Mouse (Mus musculus) embryonic facial prominence, embryonic 10.5 days (tissue): ENCODE results near the gene Fam169b. TPM values are rescaled to one million over a fixed set of nuclear protein-coding genes. Genes with fewer than 3 reads are reported as not detected.
"Not testable (repeated sequence)": the region's sequence is repeated elsewhere in the genome, so short reads cannot be mapped to it uniquely, and the experiment has no call there.

Experiments
- DNase-seq: peaks from one replicate; pipeline ENCODE4 v3.0.0-alpha.2; 2017; ENCODE audit warnings: low spot score
- H3K27ac ChIP-seq: fragments of 300-500 bp; sonication (generic); replicated peaks from 2 replicates; pipeline ENCODE4 v1.5.1; 2016; ENCODE audit warnings: mild to moderate bottlenecking
- H3K27me3 ChIP-seq: fragments of 300-500 bp; sonication (generic); replicated peaks from 2 replicates; pipeline ENCODE4 v1.6.1; 2016; ENCODE audit warnings: low read depth, mild to moderate bottlenecking; ENCODE audit not compliant: poor library complexity, severe bottlenecking
- H3K36me3 ChIP-seq: fragments of 300-500 bp; sonication (generic); replicated peaks from 2 replicates; pipeline ENCODE4 v1.6.1; 2016; ENCODE audit warnings: mild to moderate bottlenecking, moderate library complexity
- H3K4me1 ChIP-seq: fragments of 300-500 bp; sonication (generic); 2 replicates; pipeline ENCODE4 v1.6.1; 2016
- H3K4me3 ChIP-seq: fragments of 300-500 bp; sonication (generic); 2 replicates; pipeline ENCODE4 v1.5.1; 2016; ENCODE audit warnings: mild to moderate bottlenecking, moderate library complexity
- H3K9me3 ChIP-seq: fragments of 300-500 bp; sonication (generic); 2 replicates; pipeline ENCODE4 v1.6.1; 2016; ENCODE audit warnings: mild to moderate bottlenecking
- WGBS: fragments of 180-500 bp; shearing (Covaris S2); methylation state at CpG from one replicate; pipeline ENCODE4 v1.1.7; 2016; 5-methylcytosine and 5-hydroxymethylcytosine counted together
- polyA plus RNA-seq: library from polyadenylated mRNA; unstranded; fragments of >200 nt; fragmentation: Nextera tagmentation; extraction: Ambion mirVana; gene quantifications from 2 replicates; pipeline ENCODE4 v1.2.1, GENCODE M21; 2016

The Fam169b gene
- polyA plus RNA-seq, 1 experiment from 2014 or later, result 1.4 TPM

DNA sequence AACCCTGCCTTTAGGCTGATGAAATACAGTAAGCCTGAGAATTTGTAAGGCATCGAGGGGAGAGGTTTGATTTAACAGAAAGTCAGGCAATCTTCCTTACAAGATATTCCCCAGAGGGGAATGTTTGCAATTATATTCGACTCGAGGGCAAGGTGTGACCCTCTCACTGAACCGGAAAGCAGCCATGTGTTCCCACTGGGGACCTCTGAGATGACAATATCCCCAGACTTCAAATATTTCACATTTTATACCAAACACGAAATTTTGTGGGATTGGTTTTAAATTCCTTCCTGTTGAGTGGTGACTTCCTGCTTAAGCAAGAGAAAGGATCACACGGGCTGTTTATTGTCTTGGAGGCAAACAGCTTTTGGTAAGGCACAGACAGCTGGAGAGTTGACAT lies 6.9 kb upstream of the Fam169b start:
- H3K4me3 ChIP-seq, result no peak overlapping the region
- 27% methylated on average over 6 of the region's 6 CpGs for WGBS
- peaks cover 39% of the 10 kb centered on the region for H3K4me1 ChIP-seq
- H3K27me3 ChIP-seq, result peaks cover 26% of the 10 kb centered on the region
- no peak for DNase-seq
- H3K27ac ChIP-seq, result peak overlapping the region; percentile 24; the same call in 1 of the 2 replicates
- H3K9me3 ChIP-seq, result no peaks in the 10 kb centered on the region
- no peaks in the 10 kb centered on the region for H3K36me3 ChIP-seq

DNA sequence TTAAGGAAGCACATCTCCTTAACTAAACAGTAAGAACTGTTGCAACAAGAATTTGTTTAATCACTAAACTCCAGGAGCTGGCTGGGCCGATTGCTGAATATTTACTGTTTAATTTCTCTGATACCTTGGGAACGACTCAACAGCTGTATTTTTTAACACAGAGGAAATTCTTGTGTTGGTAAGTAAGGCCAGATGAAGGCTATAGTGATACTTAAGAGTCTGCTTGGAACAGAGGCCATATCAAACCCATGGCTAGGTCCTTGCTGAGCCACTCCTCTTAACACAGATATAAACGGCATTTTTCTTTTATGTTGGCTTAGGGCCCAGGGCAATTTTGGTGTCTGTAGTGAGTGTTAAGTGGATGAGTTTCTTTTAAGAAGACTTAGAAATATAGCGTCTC lies 3.1 kb upstream of the Fam169b start:
- H3K27me3 ChIP-seq, result peaks cover 28% of the 10 kb centered on the region
- no peak for DNase-seq
- H3K4me1 ChIP-seq, result peaks cover 20% of the 10 kb centered on the region
- WGBS, result 79% methylated on average over 4 of the region's 4 CpGs
- no peaks in the 10 kb centered on the region for H3K36me3 ChIP-seq
- H3K27ac ChIP-seq, result no peak overlapping the region
- no peak overlapping the region for H3K4me3 ChIP-seq
- no peaks in the 10 kb centered on the region for H3K9me3 ChIP-seq

DNA sequence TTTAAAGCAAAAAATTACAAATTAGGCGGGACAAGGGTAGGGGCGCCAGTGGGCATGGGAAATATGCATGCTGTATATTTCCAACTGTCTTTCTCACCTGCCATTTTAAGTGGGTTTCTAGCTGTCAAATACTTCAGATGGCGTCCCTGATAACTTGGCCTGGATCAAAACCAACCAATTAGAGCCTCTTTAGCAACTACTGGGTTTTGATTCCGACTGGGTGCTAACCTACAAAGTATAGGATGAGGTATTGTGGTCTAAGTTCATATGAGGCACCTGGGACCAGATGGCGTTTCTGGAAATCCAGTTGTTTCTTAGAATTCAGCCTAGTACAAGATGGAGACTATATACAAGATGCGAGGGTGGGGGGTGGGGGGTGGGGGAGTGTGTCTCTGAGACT lies 1.8 kb upstream of the Fam169b start:
- 90% methylated on average over 6 of the region's 6 CpGs for WGBS
- no peaks in the 10 kb centered on the region for H3K36me3 ChIP-seq
- no peaks in the 10 kb centered on the region for H3K9me3 ChIP-seq
- no peak for DNase-seq
- H3K27ac ChIP-seq, result no peak overlapping the region
- H3K4me3 ChIP-seq, result no peak overlapping the region
- H3K4me1 ChIP-seq, result peaks cover 25% of the 10 kb centered on the region
- H3K27me3 ChIP-seq, result peaks cover 35% of the 10 kb centered on the region

DNA sequence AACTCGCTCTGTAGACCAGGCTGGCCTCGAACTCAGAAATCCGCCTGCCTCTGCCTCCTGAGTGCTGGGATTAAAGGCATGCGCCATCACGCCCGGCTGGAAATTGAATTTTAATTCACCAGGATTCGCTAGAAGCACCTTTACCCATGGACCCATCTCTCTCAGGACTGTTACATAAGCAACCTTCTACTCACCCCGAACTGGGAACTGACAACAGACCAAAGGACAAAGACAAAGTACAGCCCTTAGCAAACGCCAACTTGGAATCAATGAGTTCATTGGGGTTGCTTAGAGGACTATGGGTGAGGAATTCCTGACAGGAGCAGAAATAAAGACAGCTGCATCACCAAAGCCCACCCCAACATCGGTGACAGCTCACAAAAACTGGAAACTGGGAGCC lies 1.0 kb upstream of the Fam169b start:
- Histone ChIP-seq H3K27me3 (peaks cover 43% of the 10 kb centered on the region), H3K4me1 (peaks cover 27% of the 10 kb centered on the region), H3K9me3 (no peaks in the 10 kb centered on the region), H3K27ac (no peak overlapping the region), H3K36me3 (no peaks in the 10 kb centered on the region), H3K4me3 (no peak overlapping the region)
- DNase-seq, result no peak
- WGBS, result 90% methylated on average over 10 of the region's 10 CpGs

DNA sequence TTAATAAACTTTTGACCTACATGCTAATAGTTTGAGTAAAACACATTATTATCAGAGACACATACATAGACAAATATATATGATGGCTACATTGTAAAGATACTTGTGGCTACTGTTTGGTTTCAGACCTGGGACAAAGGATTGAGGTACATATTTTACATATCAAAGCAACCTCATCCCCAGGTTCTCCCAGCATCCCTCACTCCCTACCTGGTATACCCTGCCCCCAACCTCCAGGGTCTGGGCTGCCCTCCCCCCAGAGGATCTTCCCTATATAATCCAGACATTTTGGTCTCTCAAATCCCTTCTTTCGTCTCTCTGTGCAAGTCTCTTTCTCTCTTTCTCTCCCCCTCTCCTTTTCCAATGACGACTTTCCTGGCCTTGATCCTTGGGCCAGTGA lies 579 bp downstream of the Fam169b start:
- 55% methylated on average over 2 of the region's 2 CpGs for WGBS
- H3K4me3 ChIP-seq, result no peak overlapping the region
- H3K4me1 ChIP-seq, result peaks cover 38% of the 10 kb centered on the region
- peaks cover 57% of the 10 kb centered on the region for H3K27me3 ChIP-seq
- no peaks in the 10 kb centered on the region for H3K36me3 ChIP-seq
- DNase-seq, result no peak
- H3K27ac ChIP-seq, result no peak overlapping the region
- H3K9me3 ChIP-seq, result no peaks in the 10 kb centered on the region

DNA sequence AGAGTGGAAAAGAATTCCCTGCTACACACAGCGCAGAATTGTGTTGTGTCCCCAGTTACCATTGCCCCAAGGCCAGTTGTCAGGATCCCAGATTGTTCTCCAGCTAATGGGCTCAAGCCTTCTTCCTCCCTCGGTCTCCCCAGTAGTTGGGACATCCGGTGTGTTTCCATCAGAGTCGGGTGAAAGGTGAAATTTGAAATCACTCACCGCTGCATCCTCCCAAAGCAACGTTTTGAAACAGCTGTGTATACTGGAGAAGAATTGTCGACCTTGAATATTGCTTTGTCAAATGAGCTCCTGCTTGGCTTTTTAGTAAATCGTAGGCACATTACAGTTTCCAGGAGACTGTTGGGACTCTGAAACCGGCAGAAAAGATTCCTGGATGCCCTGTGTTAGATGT lies 1.3 kb downstream of the Fam169b start:
- Histone ChIP-seq H3K27me3 (peaks cover 63% of the 10 kb centered on the region), H3K27ac (no peak overlapping the region), H3K36me3 (no peaks in the 10 kb centered on the region), H3K4me3 (no peak overlapping the region), H3K9me3 (no peaks in the 10 kb centered on the region), H3K4me1 (peaks cover 41% of the 10 kb centered on the region)
- WGBS, result 59% methylated on average over 9 of the region's 9 CpGs
- peak; percentile 10 for DNase-seq

DNA sequence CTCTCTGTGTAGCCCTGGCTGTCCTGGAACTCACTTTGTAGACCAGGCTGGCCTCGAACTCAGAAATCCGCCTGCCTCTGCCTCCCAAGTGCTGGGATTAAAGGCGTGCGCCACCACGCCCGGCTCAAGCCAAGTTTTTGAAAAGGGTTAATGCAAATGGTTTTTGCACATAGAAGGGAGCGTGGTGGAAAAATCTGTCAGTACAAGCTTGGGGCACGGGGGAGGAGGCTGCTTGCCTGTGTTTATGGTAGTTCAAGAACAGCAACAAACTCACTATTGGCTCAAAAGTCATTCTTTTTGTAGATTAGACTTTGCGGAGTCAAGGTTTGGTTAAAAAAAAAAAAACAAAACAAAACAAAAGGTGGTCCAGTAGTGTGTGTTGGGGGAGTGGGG lies 1.8 kb downstream of the Fam169b start:
- not testable (repeated sequence) for H3K36me3 ChIP-seq, H3K9me3 ChIP-seq
- Histone ChIP-seq H3K4me3 (peak overlapping the region; percentile 55), H3K4me1 (peaks cover 41% of the 10 kb centered on the region), H3K27ac (peak overlapping the region; percentile 71), H3K27me3 (peaks cover 65% of the 10 kb centered on the region)
- 47% methylated on average over 9 of the region's 9 CpGs for WGBS
- DNase-seq, result peak; percentile 7

DNA sequence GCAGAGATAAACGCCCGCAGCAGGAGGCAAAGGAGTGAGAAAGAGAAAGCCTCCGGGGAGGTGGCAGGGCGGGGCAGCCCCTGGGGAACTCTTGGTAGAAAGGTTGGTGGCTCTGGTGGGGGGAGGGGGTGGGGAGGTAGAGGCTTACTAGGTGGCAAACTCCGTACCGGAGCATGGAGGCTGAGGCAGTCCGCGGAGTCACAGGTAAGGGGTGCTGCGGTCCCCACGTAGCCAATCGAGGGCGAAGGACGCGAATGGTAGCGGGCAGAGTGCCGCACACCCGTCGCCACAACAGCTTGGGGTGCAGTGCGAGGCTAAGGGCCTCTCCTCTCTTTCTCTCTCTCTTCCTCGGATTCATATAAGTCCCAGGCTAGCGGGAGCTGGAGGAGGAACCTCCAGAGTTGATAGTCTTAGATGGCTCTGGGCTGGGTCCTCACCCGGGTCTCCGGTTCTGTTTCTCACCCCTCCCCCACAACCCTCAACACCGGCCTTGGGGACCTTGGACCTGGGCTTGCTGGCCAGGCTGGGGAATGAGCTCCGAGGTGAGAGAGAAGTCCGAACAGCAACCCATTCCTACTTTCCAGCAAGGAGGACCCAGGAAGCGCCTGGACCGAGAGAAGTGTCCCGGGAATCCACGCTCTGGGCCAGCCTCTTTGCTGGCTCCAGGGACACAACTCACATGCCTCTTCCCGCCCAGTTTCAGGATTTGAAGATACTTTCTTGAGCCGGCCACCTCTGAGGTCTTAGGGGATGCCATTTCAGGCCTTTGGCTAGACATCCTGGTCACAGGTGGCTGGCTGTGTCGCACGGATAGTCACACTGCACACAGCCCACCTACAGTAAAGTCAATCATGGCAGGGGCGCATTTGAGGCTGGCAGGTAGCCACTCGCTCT lies 2.4 kb downstream of the Fam169b start:
- H3K27me3 ChIP-seq, result peaks cover 65% of the 10 kb centered on the region

DNA sequence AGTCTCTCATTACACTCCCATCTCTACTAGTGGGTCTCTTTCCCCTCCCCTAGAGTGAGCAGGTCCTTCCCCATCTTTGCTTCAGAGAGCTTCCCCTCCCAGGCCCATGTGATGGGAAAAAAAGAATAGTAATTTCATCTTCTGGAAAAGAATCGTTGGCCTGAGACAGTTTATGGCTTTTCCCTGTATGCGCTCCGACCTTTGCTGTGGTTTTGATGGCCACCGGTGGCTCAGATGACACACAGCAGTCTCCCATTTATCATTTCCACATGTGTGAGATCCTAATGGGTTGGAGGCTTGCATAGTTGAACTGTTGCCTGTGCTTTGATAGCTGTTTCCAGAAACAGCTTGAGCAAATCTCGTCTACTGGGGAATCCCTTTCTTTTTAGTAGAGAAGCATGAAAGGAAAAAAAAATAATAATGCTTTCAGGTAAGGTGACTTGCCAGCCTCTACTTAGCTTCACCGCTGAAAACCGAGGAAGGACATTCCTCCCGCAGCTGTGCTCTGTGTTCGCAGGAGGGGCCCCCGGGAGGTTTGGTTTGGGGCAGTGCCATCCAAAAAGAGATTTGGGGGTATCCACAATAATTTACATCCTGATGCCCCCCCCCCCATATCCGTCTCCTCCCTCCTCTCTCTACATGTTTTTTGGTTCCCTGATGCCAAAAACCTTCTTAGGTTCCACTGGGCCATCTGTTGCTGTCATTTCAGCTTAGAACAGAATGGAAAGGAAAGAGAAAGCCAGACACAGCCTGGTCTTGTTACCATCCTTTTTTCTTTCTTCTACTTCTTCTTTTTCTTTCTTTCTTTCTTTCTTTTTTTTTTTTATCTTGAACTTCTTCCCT lies 3.6 kb downstream of the Fam169b start:
- no peak overlapping the region for H3K27ac ChIP-seq
- no peaks in the 10 kb centered on the region for H3K9me3 ChIP-seq
- no peak overlapping the region for H3K4me3 ChIP-seq
- peaks cover 65% of the 10 kb centered on the region for H3K27me3 ChIP-seq
- no peaks in the 10 kb centered on the region for H3K36me3 ChIP-seq
- peak; percentile 61 for DNase-seq
- peaks cover 42% of the 10 kb centered on the region for H3K4me1 ChIP-seq
- WGBS, result 15% methylated on average over 11 of the region's 11 CpGs

More for the DNA sequence above, 2.4 kb downstream of the Fam169b start:
- H3K36me3 ChIP-seq, result no peaks in the 10 kb centered on the region
- whole genome bisulfite sequencing, result 2% methylated on average over 36 of the region's 36 CpGs
- H3K27ac ChIP-seq, result peak overlapping the region; percentile 71
- peak; percentile 35 for DNase-seq
- peak overlapping the region; percentile 55 for H3K4me3 ChIP-seq
- H3K4me1 ChIP-seq, result peaks cover 41% of the 10 kb centered on the region
- no peaks in the 10 kb centered on the region for H3K9me3 ChIP-seq

DNA sequence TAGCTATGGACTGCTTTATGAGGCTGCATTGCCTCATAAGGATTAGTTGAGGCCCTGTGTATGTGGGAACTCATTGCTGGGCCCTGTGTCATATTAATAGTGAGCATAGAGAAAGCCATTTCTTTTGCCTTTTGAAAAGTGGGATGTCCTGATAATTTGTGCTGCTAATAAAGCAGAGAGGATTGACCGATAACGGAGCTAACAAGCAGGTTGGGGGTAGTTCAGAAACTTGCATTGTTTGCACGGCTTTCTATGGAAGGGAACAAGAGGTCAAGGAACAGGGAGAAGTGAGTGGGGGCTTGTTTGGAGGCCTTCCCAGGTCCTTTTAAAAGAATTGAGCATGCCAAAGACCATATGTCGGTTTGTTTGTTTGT lies 4.2 kb downstream of the Fam169b start:
- H3K4me1 ChIP-seq, result peaks cover 48% of the 10 kb centered on the region
- DNase-seq, result no peak
- 57% methylated on average over 4 of the region's 4 CpGs for WGBS
- no peaks in the 10 kb centered on the region for H3K9me3 ChIP-seq
- H3K36me3 ChIP-seq, result no peaks in the 10 kb centered on the region
- H3K27ac ChIP-seq, result 0 out of 2 replicates have a peak overlapping the region, but pooled peaks have one; percentile 11
- H3K4me3 ChIP-seq, result no peak overlapping the region
- peaks cover 65% of the 10 kb centered on the region for H3K27me3 ChIP-seq

DNA sequence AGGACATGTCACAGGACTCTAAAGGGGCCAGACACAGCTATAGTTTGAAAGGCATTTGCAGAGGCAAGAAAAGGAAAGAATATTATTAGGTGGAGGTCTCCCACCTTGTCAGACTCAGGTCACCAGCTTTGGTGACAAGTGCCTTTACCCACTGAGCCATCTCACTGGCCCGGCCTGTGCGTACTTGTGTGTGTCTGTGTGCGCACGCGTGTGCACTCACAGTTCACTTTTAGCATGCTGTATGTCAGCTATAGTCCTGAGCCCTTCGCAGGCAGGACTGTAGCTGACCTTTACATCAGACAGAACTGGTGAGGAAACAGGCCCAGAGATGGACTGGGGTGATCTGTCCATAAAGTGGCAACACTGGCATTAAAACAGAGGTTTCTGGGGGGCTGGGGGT lies 4.7 kb downstream of the Fam169b start:
- Histone ChIP-seq H3K4me3 (no peak overlapping the region), H3K4me1 (peaks cover 50% of the 10 kb centered on the region), H3K36me3 (no peaks in the 10 kb centered on the region), H3K27me3 (peaks cover 62% of the 10 kb centered on the region), H3K27ac (peak overlapping the region; percentile 11; the same call in 1 of the 2 replicates), H3K9me3 (no peaks in the 10 kb centered on the region)
- 92% methylated on average over 6 of the region's 6 CpGs for WGBS
- DNase-seq, result no peak

DNA sequence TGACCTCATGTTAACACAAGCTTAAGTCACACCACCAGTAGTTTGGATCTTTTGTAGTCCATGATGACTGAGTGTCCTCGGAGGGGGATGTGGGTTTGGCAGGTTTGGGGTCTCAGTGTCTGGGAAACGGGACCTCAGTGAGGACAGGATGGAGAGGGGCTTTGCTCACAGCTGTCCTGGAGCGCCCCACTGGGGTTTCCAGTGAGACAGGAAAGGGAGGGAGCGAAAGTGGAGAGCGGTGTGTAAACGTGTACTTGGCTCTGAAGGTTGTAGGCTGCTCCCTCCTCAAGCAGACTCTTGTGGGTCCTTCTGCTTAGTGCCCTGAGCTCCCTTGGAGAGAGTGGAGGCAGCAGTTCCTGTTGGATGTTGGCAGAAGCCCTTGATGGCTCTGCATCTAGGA lies 5.3 kb downstream of the Fam169b start:
- Histone ChIP-seq H3K27ac (peak overlapping the region; percentile 24; the same call in 1 of the 2 replicates), H3K27me3 (peaks cover 57% of the 10 kb centered on the region), H3K4me3 (no peak overlapping the region), H3K36me3 (no peaks in the 10 kb centered on the region), H3K4me1 (peaks cover 50% of the 10 kb centered on the region), H3K9me3 (no peaks in the 10 kb centered on the region)
- WGBS, result 77% methylated on average over 6 of the region's 6 CpGs
- DNase-seq, result no peak
